Comparison of ENCODE assay signal across 8 mouse cellular contexts in the genomic region with DNA sequence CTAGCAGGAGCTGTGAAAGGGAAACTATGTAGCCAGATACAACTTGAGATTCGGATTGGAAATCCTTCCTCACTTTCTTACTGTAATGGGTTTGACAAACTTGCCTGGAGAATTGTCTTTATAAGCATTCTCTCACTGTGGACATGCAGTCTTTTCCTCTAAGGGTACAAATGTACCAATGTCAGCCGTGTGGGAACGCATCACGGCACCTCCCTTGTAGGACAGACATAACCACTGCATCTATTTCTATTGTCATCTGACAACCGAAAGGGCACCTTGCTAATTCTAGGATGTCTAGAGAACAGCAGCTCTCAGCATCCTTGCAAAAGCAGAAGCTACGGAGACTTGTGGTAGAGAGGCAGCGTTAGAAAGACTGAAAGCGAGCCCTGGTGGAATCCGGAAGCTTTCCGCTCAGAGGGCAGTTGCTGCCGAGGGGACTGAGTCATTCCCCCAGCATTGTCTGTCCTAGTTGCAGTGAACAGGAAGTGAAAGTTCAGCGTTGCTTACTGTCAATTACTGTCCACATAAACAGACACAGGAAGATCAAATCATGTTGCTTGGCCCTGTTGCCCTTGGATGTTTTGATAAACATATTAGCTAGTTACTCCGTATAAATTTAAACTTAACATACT.
DNase-seq lines count a peak whose midpoint lies in the region; ATAC-seq lines count a peak whose summit lies in the region.

No protein-coding gene starts in this region.

- H3K27ac ChIP-seq in embryonic facial prominence, embryonic 12.5 days, result no peak overlapping the region
- peak overlapping the region; percentile 56 for H3K27ac ChIP-seq in heart, embryonic 15.5 days

- no peaks in the 10 kb centered on the region for H3K27me3 ChIP-seq in embryonic facial prominence, embryonic 12.5 days
- H3K27me3 ChIP-seq in heart, embryonic 15.5 days, result no peaks in the 10 kb centered on the region

- H3K9me3 ChIP-seq in embryonic facial prominence, embryonic 12.5 days, result no peaks in the 10 kb centered on the region
- H3K9me3 ChIP-seq in heart, embryonic 15.5 days (replicated peaks), result no peaks in the 10 kb centered on the region

- 37% methylated on average over 13 of the region's 13 CpGs for WGBS in embryonic facial prominence, embryonic 12.5 days
- WGBS in heart, embryonic 15.5 days, result 28% methylated on average over 13 of the region's 13 CpGs

- DNase-seq in right cerebral cortex, adult 18-20 months, result peak; percentile 3
- DNase-seq in right cerebral cortex, postnatal 25 days, result no peak
- peak; percentile 50 to 60 for DNase-seq in kidney, postnatal 36 days
- DNase-seq in lung, postnatal 14 days, result peak; percentile 63
- peak; percentile 4 for DNase-seq in spleen, adult 12 weeks (ENCODE audit: low spot score)
- DNase-seq in cerebellum, adult 8-10 months, result no peak

- no peak overlapping the region for H3K4me3 ChIP-seq in embryonic facial prominence, embryonic 12.5 days
- H3K4me3 ChIP-seq in heart, embryonic 15.5 days, result peak overlapping the region; percentile 29

- peak overlapping the region; percentile 31 for H3K4me2 ChIP-seq in embryonic facial prominence, embryonic 12.5 days (replicated peaks)
- H3K4me2 ChIP-seq in heart, embryonic 15.5 days, result peak overlapping the region; percentile 55

- H3K9ac ChIP-seq in embryonic facial prominence, embryonic 12.5 days, result no peak overlapping the region
- no peak overlapping the region for H3K9ac ChIP-seq in heart, embryonic 15.5 days

- H3K36me3 ChIP-seq in embryonic facial prominence, embryonic 12.5 days, result no peaks in the 10 kb centered on the region
- no peaks in the 10 kb centered on the region for H3K36me3 ChIP-seq in heart, embryonic 15.5 days

- no peak for ATAC-seq in embryonic facial prominence, embryonic 12.5 days (ENCODE audit: insufficient number of reproducible peaks, insufficient read depth, low FRiP score, low TSS enrichment)
- ATAC-seq in heart, embryonic 15.5 days (replicated peaks; ENCODE audit: insufficient number of reproducible peaks, insufficient read depth, low FRiP score, low read depth), result peak; percentile 76

- peaks cover 6% of the 10 kb centered on the region for H3K4me1 ChIP-seq in embryonic facial prominence, embryonic 12.5 days
- H3K4me1 ChIP-seq in heart, embryonic 15.5 days (replicated peaks), result peaks cover 8% of the 10 kb centered on the region

Comparison
In these comparisons a context has a peak if more than half of its experiments do, and no peak if none do; other contexts are left out.
1. DNase-seq: peak in right cerebral cortex, adult 18-20 months (single experiment), kidney, postnatal 36 days (2 of 2), lung, postnatal 14 days (single experiment) and spleen, adult 12 weeks (single experiment); none in right cerebral cortex, postnatal 25 days (single experiment) and cerebellum, adult 8-10 months (single experiment).